Mouse (Mus musculus) cortical plate, adult 2 months (tissue): Measurements from ENCODE around the gene Ror1.

Experiments
- CTCF ChIP-seq: fragments of 200-500 bp; IDR thresholded peaks from 2 replicates; pipeline ENCODE4 v1.5.1; 2011; ENCODE audit warnings: mild to moderate bottlenecking, control low read depth, low read length; ENCODE audit not compliant: insufficient read depth; ENCODE audit errors: extremely low read depth
- POLR2A ChIP-seq: fragments of 200-500 bp; IDR thresholded peaks from 2 replicates; pipeline ENCODE4 v1.6.1; 2011; ENCODE audit warnings: mild to moderate bottlenecking, low read length, control low read depth; ENCODE audit not compliant: insufficient read depth; ENCODE audit errors: extremely low read depth

- TF ChIP-seq CTCF (no peak), POLR2A (no peak)
Measured at GRCm38 (mm10) chr4:100244701-100245100, 149.1 kb downstream of the Ror1 start.
